Mouse (Mus musculus) frontal cortex, postnatal 25 days (tissue): ENCODE results near the gene Palm2.

Experiments used
- DNase-seq, 2 experiments: peaks; one replicate each; pipeline ENCODE4 v3.0.0; 2022; ENCODE audit warnings: low spot score in 2 of 2

Palm2 gene

GRCm38 (mm10) chr4:57614686-57615085 lies 180.6 kb downstream of the Palm2 start:
- no peak for DNase-seq

GRCm38 (mm10) chr4:57618743-57619142 lies 184.7 kb downstream of the Palm2 start:
- no peak for DNase-seq

GRCm38 (mm10) chr4:57622816-57623215 lies 188.8 kb downstream of the Palm2 start:
- no peak for DNase-seq

GRCm38 (mm10) chr4:57624819-57625218 lies 190.8 kb downstream of the Palm2 start:
- no peak for DNase-seq

GRCm38 (mm10) chr4:57625306-57625705 lies 191.3 kb downstream of the Palm2 start:
- DNase-seq = no peak

- no peak for DNase-seq
Observed at GRCm38 (mm10) chr4:57625756-57626155, 191.7 kb downstream of the Palm2 start.

- no peak for DNase-seq
Observed at GRCm38 (mm10) chr4:57626921-57627320, 192.9 kb downstream of the Palm2 start.

- no peak for DNase-seq
Observed at GRCm38 (mm10) chr4:57632386-57632785, 198.3 kb downstream of the Palm2 start.

GRCm38 (mm10) chr4:57633052-57633451 lies 199.0 kb downstream of the Palm2 start:
- no peak for DNase-seq

- no peak for DNase-seq
Observed at GRCm38 (mm10) chr4:57634956-57635355, 200.9 kb downstream of the Palm2 start.

GRCm38 (mm10) chr4:57636782-57637482 lies 202.9 kb downstream of the Palm2 start:
- no peak for DNase-seq

GRCm38 (mm10) chr4:57637636-57638386 lies 203.8 kb downstream of the Palm2 start:
- DNase-seq = peak; percentile 34 to 48

GRCm38 (mm10) chr4:57638941-57639340 lies 204.9 kb downstream of the Palm2 start:
- no peak for DNase-seq

GRCm38 (mm10) chr4:57640222-57640621 lies 206.2 kb downstream of the Palm2 start:
- DNase-seq = no peak

- no peak for DNase-seq
Observed at GRCm38 (mm10) chr4:57640971-57641370, 206.9 kb downstream of the Palm2 start.

GRCm38 (mm10) chr4:57650994-57651393 lies 216.9 kb downstream of the Palm2 start:
- DNase-seq = no peak

- no peak for DNase-seq
Observed at GRCm38 (mm10) chr4:57651547-57651946, 217.5 kb downstream of the Palm2 start.

- no peak for DNase-seq
Observed at GRCm38 (mm10) chr4:57652185-57652904, 218.3 kb downstream of the Palm2 start.

- no peak for DNase-seq
Observed at GRCm38 (mm10) chr4:57655966-57656365, 221.9 kb downstream of the Palm2 start.

GRCm38 (mm10) chr4:57656388-57656787 lies 222.3 kb downstream of the Palm2 start:
- DNase-seq = no peak

GRCm38 (mm10) chr4:57656861-57657260 lies 222.8 kb downstream of the Palm2 start:
- no peak for DNase-seq

GRCm38 (mm10) chr4:57660470-57660869 lies 226.4 kb downstream of the Palm2 start:
- no peak for DNase-seq

- DNase-seq = no peak
Observed at GRCm38 (mm10) chr4:57666101-57666500, 232.1 kb downstream of the Palm2 start.
